Mouse (Mus musculus) kidney, adult 18-20 months (tissue): ENCODE results near the gene Tgfbi.

ENCODE experiments used
- DNase-seq: peaks from one replicate; pipeline ENCODE4 v3.0.0; 2021

Tgfbi gene

DNA sequence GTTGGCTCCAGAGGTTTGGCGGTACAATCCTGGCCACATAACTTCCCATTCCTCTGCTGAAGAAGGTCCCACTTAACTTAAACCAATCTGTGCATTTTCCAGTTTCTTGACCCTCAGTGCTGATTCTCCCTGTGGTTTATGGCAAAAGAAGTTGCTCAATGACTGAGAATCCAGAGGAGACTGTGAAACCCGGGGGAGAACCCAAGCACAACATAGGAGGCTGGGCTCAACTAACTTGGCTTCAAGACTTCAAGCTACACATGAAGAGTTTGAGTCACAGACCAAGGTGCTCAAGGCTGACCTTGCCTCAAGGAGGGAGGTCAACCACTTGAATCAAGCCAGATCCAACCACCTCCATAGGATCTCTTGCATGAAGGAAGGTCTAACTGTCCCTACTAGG lies 9.8 kb upstream of the Tgfbi start:
- DNase-seq = no peak

DNA sequence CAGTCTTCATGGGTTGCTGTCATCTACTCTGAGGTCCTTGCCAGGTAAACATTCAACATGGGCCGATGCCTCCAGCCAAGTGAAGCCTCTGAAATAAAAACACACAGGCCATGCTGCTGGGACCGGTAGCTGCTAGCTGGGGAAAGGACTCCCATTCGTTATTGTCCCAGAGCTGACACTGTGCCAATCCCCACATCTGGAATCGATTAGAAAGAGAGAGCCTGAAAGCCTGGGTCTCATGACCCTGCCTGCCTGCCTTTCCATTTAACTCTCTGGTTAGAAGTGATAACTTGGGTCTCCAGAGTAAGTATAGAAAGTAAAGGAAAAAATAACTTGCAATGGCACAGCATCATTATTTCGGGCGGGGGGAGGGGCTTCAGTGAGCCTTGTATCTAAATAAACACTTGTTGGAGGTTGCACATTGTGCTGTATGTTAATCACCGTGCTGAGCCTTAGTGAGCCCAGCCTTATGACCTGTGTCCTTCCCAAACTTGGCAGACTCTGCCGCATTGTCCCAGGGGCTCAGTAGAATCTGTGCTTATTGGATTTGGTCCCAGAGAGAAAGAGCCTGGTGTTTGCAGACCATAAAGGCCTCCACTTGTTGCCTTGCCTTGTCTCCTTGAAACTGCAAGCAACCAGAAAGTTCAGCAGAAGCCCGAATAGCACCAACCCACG lies 9.0 kb upstream of the Tgfbi start:
- DNase-seq = no peak

DNA sequence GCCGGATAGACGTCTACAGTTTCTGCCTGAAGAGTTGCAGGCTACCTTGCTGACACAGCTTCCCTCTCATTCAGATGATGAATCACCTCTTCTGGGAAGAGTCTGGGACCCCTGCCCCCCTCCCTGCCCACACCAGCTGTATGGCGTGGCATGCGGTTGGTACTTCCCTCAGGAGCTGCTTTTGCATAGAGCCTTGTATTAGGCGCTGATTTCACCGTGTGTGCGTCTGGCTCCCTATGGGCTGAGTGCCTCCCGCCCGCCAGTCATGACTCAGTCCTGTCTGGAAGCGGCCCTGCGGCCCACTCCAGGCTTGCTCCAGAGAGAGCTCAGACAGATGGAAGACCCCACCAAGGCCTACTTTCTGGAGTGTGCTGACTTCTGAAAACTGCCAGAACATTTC lies 8.1 kb upstream of the Tgfbi start:
- no peak for DNase-seq

DNA sequence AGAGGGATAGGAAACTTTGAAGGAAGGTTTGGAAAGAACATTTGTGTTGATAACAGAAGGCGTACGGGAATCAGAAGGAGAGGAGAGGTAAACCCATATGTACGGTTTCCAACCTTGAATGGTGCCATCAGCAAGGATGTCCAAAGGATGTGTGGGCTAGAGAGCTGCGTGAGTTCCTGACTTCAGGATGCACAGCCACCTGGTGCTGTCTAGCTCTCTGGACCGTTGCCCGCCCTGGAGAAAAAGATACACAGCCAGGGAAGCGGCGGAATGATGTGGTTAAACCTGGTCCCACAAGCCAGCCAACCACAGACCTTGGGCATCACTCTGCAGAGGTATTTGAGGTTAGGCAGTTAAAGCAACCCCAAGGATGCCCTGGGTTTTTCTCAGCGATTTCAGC lies 3.8 kb upstream of the Tgfbi start:
- no peak for DNase-seq

DNA sequence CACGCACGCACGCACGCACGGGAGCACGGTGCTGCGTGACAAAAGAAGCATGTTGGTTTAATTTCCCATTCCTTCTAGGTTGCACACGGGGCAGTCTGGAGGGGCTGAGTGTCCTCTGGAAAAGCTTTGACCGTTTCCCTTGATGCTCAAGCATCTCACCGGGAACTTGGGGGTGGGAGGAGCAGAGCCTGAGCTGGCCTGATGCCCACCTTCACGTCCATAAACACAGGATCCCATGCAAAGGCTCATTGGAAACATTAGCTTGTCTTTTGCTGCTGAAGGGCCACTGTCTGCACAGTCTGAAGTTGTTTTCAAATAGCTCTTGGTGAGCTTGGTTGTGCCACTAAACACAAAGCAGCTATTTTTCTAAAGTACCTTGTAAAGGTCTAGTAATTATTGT lies 2.6 kb upstream of the Tgfbi start:
- no peak for DNase-seq

DNA sequence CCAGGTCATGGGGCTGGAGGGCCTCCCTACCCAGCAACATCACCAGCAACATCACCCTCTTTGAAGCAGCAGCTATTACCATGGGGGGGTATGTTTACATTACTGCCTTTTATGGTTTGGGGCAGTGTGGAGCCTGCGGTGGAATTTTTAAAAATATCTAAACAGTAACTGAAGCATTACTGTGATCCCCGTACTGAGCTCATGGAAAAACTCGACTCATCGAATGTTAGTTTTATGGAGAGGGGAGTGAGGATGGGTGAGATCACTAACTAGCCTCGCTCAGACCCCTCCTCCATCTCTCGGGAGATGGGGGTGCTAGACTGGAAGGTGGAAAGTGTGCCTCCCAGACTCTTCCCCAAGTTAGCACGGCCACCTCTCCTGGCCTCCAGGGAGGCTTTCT lies 2.1 kb upstream of the Tgfbi start:
- no peak for DNase-seq

DNA sequence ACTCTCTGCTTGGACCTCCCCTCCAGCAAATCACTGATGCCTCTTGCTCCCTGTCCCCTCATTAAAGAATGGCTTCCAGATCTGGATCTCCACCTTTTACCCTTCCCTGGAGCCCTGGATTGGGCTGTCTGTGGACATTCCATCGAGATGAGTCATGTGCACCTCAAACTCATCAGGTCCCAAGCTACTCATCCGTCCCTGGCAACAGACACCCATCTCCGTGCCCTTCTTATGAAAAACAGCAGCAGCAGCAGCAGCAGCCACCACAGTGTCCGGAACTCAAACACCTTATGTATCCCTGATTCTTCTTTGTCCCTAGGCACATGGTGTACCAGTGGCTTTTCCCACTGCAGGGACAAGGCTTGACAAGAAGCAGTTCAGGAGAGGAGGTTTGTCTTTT lies 1.5 kb upstream of the Tgfbi start:
- no peak for DNase-seq

DNA sequence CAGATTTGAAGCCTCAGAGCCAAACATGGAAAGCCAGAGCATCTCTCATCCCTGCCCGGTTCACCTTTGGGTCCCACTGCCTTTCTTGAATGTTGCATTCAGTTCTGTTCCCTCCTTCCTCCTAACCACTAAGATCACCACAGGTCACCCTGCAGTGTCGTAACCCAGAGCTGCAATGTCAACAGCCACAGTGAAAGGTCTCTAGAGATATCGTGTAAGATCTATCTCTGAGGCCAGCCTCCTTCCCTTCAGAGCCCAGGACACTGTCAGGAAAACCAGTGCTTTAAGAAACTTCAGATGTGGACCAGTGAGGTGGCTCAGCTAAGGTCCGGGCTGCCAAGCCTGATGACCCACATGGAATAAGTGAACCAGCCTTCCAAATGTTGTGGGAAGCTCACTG lies 1.8 kb downstream of the Tgfbi start:
- DNase-seq = no peak

DNA sequence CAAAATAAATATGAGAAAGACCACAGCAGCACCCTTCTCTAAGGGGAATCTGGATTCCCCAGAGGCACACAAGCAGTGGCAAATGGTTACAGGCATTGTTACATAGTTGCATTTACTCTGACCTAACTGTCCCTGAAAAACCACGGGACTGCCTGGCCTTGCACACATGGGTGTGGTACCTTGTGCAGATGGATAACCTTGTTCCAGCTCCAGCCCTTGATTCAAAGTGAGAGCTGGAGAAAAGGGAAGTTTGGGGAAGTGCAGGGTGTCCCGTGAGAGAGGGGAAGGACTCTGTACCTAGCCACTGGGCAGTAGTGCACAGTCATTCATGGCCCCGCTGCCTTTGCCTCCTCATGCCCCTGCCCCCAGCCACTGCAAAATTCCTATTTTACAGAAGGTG lies 2.4 kb downstream of the Tgfbi start:
- no peak for DNase-seq

DNA sequence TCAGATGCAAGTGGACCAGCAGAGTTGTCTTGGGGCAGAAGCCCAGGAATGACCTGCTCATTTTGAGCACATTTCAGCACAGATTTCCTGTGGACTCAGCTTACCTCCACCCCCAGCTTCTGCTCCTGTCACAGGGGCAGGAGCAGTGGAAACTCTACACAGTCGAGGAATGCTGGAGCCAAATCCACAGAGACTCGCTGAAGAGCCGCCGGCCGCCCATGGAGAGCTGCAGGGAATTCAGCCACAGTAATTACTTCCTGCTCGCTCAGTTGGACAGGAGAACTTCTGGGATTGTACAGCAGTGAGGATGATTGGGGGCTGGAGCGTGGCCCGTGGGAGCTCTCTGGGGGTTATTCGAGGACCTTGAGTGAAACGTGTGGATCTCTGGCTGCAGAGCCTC lies 3.0 kb downstream of the Tgfbi start:
- DNase-seq = no peak

DNA sequence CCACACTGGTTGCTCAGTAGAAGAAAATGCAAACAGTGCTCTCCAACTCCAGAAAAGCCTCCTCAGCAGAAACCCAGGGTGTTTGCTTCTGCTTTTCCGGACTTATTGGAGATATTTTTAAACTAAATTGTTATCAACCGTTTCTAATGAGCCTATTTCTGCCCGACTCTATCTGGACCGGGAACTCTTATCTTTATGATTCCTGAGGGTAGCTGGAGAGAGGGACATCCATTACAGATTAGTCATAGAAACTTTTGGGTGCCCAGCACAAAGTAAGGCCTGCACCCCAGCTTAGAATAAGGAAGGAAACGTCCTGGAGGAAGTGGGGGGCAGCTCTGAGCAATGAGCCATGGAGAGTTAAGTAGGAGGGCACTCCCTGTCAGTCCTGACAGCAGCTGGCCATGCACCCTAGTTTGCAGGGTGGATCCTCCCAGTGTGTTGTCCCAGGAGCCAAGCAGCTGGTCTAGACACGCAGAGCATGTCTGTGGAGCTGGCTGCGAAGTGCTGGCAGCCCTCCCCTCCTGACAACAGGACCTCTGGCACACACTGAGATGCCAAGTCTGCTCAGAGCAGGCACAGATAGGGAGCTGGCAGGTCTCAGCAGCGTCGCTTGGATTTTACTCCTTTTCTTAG lies 4.2 kb downstream of the Tgfbi start:
- no peak for DNase-seq

DNA sequence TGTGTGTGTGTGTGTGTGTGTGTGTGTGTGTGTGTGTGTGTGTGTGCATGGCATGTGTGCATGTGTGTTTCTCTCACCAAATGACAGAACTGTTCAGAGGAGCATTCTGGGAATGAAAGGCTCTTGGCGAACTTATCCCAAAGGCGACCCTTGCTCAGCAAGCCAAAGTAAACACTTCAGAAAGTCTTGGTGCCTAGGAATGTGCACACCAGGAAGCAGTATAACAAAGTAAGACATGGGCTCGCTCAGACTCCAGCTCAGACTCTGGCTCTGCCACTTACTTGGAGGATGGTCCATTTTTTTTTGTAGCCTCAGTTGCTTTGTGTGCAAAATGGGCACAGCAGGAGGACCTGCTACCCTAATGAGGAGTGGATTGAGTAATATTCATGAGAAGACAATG lies 5.4 kb downstream of the Tgfbi start:
- DNase-seq = no peak

DNA sequence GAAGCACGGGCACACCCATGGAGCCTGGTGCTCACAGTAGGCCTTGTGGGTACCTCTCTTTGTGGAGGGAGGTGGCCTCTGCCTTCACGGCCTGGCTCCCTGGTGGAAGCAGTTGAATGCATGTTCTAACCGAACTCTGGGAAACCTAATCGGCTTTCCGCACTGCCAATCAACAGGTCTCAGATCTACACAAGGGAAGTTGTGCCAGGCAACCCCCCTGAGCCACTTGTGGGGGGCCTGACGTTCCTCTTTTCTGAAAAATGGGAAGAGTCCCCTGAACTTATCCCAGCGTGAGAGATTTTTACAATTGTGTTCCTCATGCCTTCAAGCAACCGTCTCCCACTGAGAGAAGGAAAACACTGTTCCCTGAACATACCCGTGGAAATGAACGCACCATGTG lies 5.9 kb downstream of the Tgfbi start:
- DNase-seq = no peak

DNA sequence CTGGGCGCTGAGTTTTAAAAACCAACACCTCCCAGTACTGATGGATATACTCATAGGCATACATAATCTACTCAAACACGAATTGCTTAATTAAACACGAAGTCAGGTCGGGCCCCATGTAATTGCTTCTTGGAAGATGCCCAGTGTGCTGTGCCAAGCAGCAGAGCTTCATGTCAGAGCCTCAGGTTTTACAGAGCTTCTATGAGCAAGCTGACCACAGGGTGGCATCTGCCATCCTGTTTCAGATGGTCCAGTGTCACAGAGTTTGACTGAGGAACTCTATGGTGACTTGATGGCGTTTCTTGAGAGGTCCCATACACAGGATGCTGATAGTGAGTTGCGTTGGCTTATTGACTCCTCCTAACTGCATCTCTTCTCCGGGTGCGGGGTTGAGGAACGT lies 6.5 kb downstream of the Tgfbi start:
- DNase-seq = no peak

DNA sequence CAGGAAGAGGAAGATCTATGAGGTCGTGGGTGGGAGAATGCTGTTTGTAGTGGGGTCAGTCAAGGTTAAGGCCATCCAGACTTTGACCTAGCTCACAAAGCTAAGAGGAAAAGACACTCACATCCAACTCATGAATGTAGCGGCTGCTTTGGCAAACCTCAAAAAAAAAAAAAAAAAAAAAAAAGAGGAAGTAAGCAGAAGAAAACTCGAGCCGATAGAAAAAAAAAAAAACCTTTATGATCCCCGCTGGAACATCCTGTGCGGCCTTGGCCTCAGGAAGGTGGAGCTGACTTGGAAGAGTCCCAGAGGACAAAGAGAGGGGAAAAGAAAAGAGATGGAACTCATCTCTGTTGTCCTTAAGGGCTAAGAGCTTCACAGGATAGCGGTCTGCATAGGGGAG lies 7.1 kb downstream of the Tgfbi start:
- DNase-seq = no peak

DNA sequence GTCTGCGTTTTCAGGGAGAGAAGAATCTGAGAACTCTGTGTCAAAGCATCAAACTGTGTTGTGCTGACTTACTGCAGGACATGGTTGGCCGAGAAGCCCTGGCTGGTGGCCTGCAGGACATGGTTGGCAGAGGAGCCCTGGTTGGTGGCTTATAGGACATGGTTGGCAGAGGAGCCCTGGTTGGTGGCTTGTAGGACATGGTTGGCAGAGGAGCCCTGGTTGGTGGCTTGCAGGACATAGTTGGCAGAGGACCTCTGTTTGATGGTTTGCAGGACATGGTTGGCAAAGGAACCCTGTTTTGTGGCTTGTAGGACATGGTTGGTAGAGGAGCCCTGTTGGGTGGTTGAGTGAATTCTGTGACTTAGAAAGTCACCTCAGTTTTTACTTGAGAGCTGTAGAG lies 7.9 kb downstream of the Tgfbi start:
- DNase-seq = no peak

DNA sequence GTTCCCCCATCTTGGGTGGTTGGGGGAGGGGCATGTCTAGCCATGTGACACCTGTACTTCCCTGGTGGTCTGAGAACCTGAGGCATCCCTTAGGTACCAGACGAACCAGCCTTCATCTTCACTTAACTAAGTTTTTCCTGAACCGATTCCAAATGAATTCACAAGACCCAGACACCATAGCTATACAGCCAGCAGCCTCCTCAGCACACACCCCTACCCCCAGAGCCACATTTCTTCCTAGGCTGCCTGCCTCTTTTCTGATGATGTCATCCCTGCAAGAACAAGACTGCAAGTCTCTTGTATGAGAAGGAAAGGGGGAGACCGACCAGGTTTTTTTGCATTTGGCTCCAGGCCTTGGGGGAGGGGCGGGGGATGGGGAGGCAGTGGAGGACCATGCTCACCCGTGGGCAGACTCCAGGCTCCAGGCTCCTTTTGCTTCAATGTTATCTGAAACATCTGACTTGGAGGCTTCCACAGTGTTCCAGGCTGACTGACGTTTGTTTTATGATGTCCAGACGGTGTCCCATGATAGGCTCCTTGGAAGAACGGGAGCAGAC lies 13.0 kb downstream of the Tgfbi start:
- DNase-seq = no peak

DNA sequence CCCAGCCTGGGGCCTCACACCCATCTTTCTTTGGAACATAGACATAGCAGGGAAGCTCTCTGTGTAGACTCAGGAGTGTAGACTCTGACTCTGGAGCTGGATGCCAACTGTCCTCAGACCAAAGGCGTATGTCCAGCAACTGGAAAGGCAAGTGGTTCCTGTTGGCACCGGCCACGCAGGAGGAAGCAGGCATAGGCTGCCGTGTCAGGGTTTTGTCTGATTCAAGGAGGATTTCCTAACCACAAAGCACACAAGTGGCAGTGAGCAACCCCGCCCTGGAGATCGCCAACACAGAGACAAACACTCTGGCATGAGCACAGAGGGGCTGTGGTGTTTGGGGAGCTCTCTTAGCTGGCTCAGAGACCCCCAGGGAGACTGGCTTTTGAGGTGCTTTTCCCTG lies 17.2 kb downstream of the Tgfbi start:
- DNase-seq = no peak

DNA sequence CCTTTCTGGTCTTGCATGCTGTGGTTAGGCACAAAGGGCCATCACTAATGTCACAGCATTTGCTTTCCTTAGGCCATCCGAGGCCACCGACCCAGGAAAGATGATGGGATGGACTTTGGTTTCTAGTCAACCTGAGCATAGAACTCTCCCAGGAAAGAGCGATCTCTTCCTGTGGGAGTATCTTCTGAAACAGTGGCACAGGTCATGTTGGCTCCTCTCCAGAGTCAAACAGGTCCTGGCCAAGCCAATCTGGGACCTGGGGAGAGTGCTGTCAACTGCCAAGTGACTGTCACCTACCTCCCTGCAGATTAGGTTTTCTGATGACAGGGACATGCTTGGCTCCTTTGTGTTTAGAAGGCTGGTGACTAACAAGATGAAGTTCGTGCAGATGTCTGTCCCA lies 20.8 kb downstream of the Tgfbi start:
- no peak for DNase-seq

DNA sequence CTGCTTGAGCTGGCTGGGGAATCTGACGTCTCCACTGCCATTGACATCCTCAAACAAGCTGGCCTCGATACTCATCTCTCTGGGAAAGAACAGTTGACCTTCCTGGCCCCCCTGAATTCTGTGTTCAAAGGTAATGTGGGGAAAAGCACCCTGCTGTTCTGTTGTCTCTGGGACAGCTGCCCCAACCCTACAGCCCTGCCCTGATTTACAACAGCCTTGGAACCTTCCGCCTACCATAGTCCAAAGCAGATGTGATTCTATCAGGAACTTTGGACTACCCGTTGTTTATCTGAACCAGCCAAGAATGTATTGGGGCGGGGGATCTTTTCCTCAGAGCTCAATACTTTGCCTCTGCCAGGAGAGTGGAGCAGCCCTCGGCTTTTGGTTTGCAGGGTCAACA lies 21.2 kb downstream of the Tgfbi start:
- no peak for DNase-seq

DNA sequence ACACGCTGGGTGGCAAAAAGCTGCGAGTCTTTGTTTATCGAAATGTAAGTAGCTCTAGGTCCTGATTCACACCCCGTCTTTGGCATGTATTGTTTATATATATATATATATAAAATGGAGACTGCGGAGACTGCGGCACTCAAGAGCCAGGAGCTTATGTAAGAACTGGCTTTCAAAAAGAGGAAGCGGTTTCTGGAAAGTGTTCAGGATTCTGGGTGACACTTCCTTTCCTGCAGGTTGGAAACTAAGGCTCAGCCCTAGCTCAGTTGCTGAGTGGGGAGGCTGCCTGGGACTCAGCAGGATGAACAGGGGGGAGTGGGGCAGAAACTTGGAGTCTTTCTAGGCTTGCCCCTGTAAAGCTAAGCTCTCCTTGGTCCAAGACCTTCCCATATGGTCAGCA lies 22.0 kb downstream of the Tgfbi start:
- no peak for DNase-seq

DNA sequence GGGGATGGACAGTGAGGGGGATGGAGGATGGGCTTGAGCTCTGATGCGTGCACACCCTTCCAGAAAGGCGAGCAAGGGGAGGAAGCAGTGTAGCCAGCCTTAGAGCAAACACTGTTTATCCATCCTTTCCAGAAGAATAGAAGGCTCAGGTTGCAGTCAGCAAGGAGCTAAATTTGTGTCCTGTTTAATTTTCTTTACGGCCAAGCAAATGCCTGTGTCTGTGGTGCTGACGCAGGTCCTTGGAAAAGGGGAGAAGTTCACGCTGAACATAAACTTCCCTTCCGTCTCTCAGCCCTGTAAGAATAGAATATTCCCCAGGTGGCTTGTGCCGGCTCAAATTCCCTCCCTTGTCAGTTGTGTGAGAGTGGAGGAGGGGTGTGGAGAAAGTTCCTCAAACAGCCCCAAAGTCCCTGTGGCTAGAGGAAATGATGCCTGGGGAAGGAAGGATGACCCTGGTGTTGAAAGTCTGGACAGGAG lies 24.9 kb downstream of the Tgfbi start:
- no peak for DNase-seq

DNA sequence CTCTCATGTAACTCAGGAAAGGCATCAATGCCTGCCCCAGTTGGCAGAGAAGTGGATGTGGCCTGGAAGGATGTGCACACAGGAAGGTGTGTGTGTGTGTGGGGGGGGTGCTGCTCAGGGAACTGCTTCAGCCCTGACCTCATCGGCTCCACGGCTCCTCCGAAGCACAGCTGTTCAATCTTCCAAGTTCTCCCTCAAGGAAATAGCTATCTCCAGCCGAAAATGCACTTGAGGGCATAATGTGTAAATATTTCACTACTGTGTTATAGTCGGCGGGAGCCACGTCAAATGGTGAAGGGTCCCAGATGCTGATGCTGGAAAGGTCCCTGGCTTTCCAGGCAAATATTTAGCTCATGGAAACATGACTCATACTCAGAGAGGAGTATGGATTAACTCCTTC lies 25.6 kb downstream of the Tgfbi start:
- no peak for DNase-seq

DNA sequence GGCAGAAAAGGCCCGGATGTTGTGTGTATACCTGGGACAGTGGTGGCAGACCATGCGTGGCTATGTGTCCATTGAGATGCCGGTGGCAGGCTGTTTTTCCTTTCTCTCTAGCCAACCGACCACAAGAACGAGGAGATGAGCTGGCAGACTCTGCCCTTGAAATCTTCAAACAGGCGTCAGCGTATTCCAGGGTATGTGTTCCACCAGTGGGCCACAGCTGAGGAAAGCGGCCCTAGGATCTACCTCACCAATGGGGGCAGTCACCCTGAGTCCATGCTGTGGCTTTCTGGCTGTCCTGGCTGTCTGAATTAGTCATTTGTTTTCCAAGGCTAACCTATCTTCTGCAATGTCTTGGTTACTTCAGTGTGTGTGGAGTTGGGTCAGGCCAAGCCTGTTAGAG lies 27.7 kb downstream of the Tgfbi start:
- no peak for DNase-seq

DNA sequence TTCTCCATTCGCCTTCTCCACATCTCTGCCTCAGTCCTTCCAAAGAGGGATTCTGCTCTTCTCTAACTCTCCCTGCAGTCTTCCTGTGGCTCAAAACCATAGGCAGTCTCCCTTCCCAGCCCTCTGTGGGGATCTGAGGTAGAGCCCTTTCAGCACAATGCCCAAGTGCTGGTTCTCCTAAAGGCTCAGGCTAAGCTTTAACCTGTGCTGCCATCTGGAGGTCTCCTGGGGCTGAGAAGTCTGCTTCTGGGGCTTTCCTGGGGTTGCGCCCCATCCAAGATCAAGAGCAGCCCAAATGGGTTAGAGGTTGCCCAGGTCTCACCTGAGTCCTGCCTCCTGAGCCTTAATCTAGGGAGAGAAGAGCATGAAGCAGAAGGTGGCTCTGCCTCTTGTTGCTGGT lies 32.4 kb downstream of the Tgfbi start:
- peak; percentile 44 for DNase-seq
